Mouse (Mus musculus) brain, embryonic 14.5 days (tissue): ENCODE data around the gene Ranbp9.

Experiments
- CTCF ChIP-seq: fragments of 200-500 bp; IDR thresholded peaks from 2 replicates; pipeline ENCODE4 v1.5.1; 2012; ENCODE audit warnings: inconsistent platforms, mild to moderate bottlenecking, moderate library complexity, borderline replicate concordance; ENCODE audit not compliant: insufficient read depth, insufficient read length; ENCODE audit errors: extremely low read depth
- POLR2A ChIP-seq: fragments of 200-500 bp; IDR thresholded peaks from 2 replicates; pipeline ENCODE4 v1.6.1; 2012; ENCODE audit warnings: mild to moderate bottlenecking, inconsistent platforms, borderline replicate concordance; ENCODE audit not compliant: poor library complexity, insufficient read depth, insufficient read length, severe bottlenecking; ENCODE audit errors: extremely low read depth

DNA sequence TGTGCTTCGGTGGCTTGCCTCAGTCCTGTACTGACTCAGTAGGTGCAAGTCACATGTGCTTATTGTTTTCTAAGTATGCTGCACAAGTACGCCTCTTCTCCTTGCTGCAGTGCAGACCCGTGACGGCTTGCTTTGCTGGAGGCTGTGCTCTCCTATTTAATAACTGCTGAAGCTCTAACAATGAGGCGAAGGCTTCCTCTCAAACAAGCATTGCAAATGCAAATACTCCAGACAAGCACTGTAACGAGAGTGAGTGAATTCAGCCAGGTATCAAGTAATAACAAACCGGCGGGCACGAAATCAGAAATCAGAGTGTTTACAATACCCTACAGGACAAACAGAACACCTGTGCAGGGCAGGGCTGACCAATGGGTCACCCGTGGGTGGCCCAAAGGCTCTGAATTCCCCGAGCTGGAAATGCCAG is 12.0 kb upstream of the Ranbp9 start:
- TF ChIP-seq CTCF: no peak
- TF ChIP-seq POLR2A: no peak
